Mouse (Mus musculus): Measurements from ENCODE around the gene Pdzd3. TPM values are rescaled to one million over a fixed set of nuclear protein-coding genes. Genes with fewer than 3 reads are reported as not detected.

Pdzd3 gene
- polyA plus RNA-seq, 1 experiment from 2014 or later, result not detected

DNA sequence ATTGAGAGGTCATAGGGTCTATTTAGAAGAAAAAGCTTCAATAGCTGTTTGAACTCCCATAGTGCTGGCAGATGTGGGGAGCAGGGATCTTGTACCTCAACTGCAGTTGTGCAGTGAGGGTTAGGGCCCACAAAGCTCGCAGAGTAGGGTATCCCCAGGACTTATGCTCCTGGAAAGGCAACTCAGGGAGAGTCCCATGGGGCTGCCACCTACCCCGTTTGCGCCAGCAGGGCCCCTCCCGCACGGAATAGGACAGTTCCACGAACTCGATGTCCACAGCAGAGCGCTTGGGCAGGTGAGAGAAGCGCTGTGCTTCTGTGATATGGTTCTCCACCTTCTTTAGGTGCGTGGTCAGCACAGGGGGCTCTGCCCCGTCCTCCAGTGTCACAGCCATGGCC, 35.7 kb upstream of the Pdzd3 start:
- H3K4me3 ChIP-seq (ENCODE audit: low read depth, low read length), result peak overlapping the region; percentile 70
- H3K36me3 ChIP-seq (replicated peaks; ENCODE audit: insufficient read depth, low read length), result peaks cover 13% of the 10 kb centered on the region
- DNase-seq, result peak; percentile 36
- H3K9me3 ChIP-seq (ENCODE audit: low read length), result no peaks in the 10 kb centered on the region
- peak overlapping the region; percentile 76 for H3K9ac ChIP-seq (replicated peaks)
- H3K27ac ChIP-seq (ENCODE audit: low read depth), result peak overlapping the region; percentile 85
- 9% methylated on average over 11 of the region's 11 CpGs for WGBS (ENCODE audit: insufficient replicate concordance)
- H3K4me2 ChIP-seq (ENCODE audit: low read depth, low read length), result peak overlapping the region; percentile 77
- TF ChIP-seq CTCF (IDR thresholded peaks at IDR 0.05; ENCODE audit: low read depth), result no peak
- TF ChIP-seq EP300 (IDR thresholded peaks at IDR 0.05; ENCODE audit: low read depth), result no peak
- no peak for ATAC-seq
- peaks cover 12% of the 10 kb centered on the region for H3K4me1 ChIP-seq (ENCODE audit: insufficient read depth)
- H3K27me3 ChIP-seq (ENCODE audit: insufficient read depth, low read length), result peaks cover 17% of the 10 kb centered on the region; the same call in 1 of the 2 replicates

DNA sequence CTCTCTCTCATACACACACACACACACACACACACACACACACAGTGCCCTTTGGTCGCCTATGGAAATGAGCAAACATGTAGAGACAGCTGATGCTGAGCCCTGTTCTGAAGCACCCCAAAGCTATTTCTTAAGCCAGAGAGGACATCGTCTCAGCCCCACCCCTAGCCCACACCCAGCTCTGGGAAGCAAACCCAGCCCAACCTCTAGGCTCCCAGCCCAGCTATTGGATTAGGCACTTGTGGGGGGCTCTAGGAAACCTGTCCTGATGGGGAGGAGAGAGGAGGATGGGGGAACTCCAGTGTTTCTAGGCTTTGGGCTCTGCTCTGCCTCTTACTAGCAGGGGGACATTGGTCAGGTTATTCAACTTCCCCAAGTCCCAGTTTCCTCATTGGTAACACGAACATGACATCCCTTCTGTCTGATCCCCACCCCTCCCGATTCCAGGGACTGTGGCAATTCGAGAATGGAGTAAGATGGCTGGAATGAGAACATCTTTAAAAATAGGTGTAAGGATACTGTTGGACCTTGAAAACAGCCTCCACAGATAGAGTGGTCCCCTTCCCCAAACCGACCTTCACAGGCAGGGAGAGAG, 35.1 kb upstream of the Pdzd3 start:
- ATAC-seq (no peak), DNase-seq (peak; percentile 55)
- peak overlapping the region; percentile 77 for H3K4me2 ChIP-seq (ENCODE audit: low read depth, low read length)
- peak overlapping the region; percentile 70 for H3K4me3 ChIP-seq (ENCODE audit: low read depth, low read length)
- H3K9me3 ChIP-seq (ENCODE audit: low read length), result no peaks in the 10 kb centered on the region
- peaks cover 17% of the 10 kb centered on the region; the same call in 1 of the 2 replicates for H3K27me3 ChIP-seq (ENCODE audit: insufficient read depth, low read length)
- H3K36me3 ChIP-seq (replicated peaks; ENCODE audit: insufficient read depth, low read length), result peaks cover 9% of the 10 kb centered on the region
- H3K27ac ChIP-seq (ENCODE audit: low read depth), result peak overlapping the region; percentile 85; the same call in 1 of the 2 replicates
- H3K9ac ChIP-seq (replicated peaks), result peak overlapping the region; percentile 76
- WGBS (ENCODE audit: insufficient replicate concordance), result 6% methylated on average over 6 of the region's 6 CpGs
- H3K4me1 ChIP-seq (ENCODE audit: insufficient read depth), result peaks cover 12% of the 10 kb centered on the region
- TF ChIP-seq CTCF (IDR thresholded peaks at IDR 0.05; ENCODE audit: low read depth) (no peak), EP300 (IDR thresholded peaks at IDR 0.05; ENCODE audit: low read depth) (no peak)

DNA sequence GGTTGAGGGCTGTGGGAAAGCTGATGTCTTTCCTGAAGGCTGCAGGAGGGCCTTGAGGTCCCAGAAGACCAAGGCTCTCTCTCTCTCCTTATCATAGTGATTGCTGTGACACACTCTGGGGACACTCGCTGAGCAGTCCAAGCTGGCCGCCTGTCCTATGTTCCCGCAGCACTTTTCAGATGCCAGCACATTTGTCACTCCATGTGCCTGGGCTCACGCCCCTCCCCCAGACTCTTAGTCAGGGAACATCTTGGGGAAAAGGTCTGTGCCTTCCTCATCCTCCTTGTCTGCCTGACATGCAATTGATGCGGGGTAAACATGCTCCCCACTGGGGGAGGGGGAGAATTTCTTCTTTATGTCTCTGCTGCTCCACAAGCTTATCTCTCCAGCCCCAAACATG, 31.9 kb upstream of the Pdzd3 start:
- H3K36me3 ChIP-seq (replicated peaks; ENCODE audit: insufficient read depth, low read length), result peaks cover 6% of the 10 kb centered on the region; the same call in 1 of the 2 replicates
- no peak for TF ChIP-seq EP300 (IDR thresholded peaks at IDR 0.05; ENCODE audit: low read depth)
- no peak for TF ChIP-seq CTCF (IDR thresholded peaks at IDR 0.05; ENCODE audit: low read depth)
- H3K27me3 ChIP-seq (ENCODE audit: insufficient read depth, low read length), result peaks cover 10% of the 10 kb centered on the region; the same call in 1 of the 2 replicates
- DNase-seq (no peak), ATAC-seq (no peak)
- H3K9ac ChIP-seq (replicated peaks), result no peak overlapping the region
- H3K27ac ChIP-seq (ENCODE audit: low read depth), result no peak overlapping the region
- no peak overlapping the region for H3K4me2 ChIP-seq (ENCODE audit: low read depth, low read length)
- H3K9me3 ChIP-seq (ENCODE audit: low read length), result no peaks in the 10 kb centered on the region
- peaks cover under 1% of the 10 kb centered on the region for H3K4me1 ChIP-seq (ENCODE audit: insufficient read depth)
- whole genome bisulfite sequencing (ENCODE audit: insufficient replicate concordance), result 69% methylated on average over 5 of the region's 5 CpGs
- no peak overlapping the region for H3K4me3 ChIP-seq (ENCODE audit: low read depth, low read length)

GRCm38 (mm10) chr9:44269973-44270372, 18.7 kb upstream of the Pdzd3 start:
- H3K27ac ChIP-seq (ENCODE audit: low read depth), result no peak overlapping the region
- WGBS (ENCODE audit: insufficient replicate concordance), result 83% methylated on average over 4 of the region's 4 CpGs
- no peak for ATAC-seq

GRCm38 (mm10) chr9:44269077-44269476, 17.8 kb upstream of the Pdzd3 start:
- peak; percentile 54 for DNase-seq
- Histone ChIP-seq H3K27ac (ENCODE audit: low read depth) (peak overlapping the region; percentile 93), H3K9ac (replicated peaks) (no peak overlapping the region), H3K27me3 (ENCODE audit: insufficient read depth, low read length) (no peaks in the 10 kb centered on the region), H3K9me3 (ENCODE audit: low read length) (no peaks in the 10 kb centered on the region), H3K4me1 (ENCODE audit: insufficient read depth) (peaks cover 14% of the 10 kb centered on the region), H3K4me2 (ENCODE audit: low read depth, low read length) (no peak overlapping the region), H3K4me3 (ENCODE audit: low read depth, low read length) (no peak overlapping the region), H3K36me3 (replicated peaks; ENCODE audit: insufficient read depth, low read length) (0 out of 2 replicates have a peak, but pooled peaks cover 5% of the 10 kb centered on the region)
- ATAC-seq, result no peak
- WGBS (ENCODE audit: insufficient replicate concordance), result 77% methylated on average over 3 of the region's 3 CpGs
- no peak for TF ChIP-seq EP300 (IDR thresholded peaks at IDR 0.05; ENCODE audit: low read depth)
- peak; percentile 75 for TF ChIP-seq CTCF (IDR thresholded peaks at IDR 0.05; ENCODE audit: low read depth)

More at GRCm38 (mm10) chr9:44269973-44270372, 18.7 kb upstream of the Pdzd3 start:
- H3K9ac ChIP-seq (replicated peaks), result no peak overlapping the region
- 0 out of 2 replicates have a peak, but pooled peaks cover 4% of the 10 kb centered on the region for H3K36me3 ChIP-seq (replicated peaks; ENCODE audit: insufficient read depth, low read length)
- DNase-seq, result no peak
- TF ChIP-seq CTCF (IDR thresholded peaks at IDR 0.05; ENCODE audit: low read depth) (no peak), EP300 (IDR thresholded peaks at IDR 0.05; ENCODE audit: low read depth) (no peak)
- no peak overlapping the region for H3K4me2 ChIP-seq (ENCODE audit: low read depth, low read length)
- H3K9me3 ChIP-seq (ENCODE audit: low read length), result no peaks in the 10 kb centered on the region
- peaks cover 14% of the 10 kb centered on the region for H3K4me1 ChIP-seq (ENCODE audit: insufficient read depth)
- H3K27me3 ChIP-seq (ENCODE audit: insufficient read depth, low read length), result no peaks in the 10 kb centered on the region
- no peak overlapping the region for H3K4me3 ChIP-seq (ENCODE audit: low read depth, low read length)

DNA sequence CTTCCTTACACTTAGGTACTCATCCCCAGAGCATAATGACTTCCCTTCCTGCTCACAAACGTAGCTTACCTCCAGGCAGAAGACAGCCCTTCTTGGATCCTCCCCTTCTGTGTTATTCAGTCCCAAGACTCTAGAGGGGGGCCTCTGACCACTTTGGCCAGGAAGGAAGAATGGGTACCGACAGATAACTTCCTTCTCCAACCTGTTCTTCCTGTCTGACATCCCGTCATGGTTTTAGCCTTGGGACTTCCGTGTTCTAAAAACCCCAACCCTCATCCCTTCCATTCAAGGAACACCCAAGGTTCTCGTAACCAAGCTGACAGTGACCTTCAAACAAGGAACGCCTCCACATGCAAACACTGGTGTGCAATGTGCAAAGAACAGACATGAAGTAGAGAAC, 17.2 kb upstream of the Pdzd3 start, which contains the start of gene Nlrx1:
Gene Nlrx1 (minus strand): TSS at position 168 of the 400 bp plus-strand sequence.
- Histone ChIP-seq H3K4me2 (ENCODE audit: low read depth, low read length) (peak within 1 kb of the TSS; percentile 94), H3K9me3 (ENCODE audit: low read length) (no peaks in the 10 kb centered on the region), H3K27ac (ENCODE audit: low read depth) (peak within 1 kb of the TSS; percentile 93), H3K36me3 (replicated peaks; ENCODE audit: insufficient read depth, low read length) (0 out of 2 replicates have a peak, but pooled peaks cover 6% of the 10 kb centered on the region), H3K4me1 (ENCODE audit: insufficient read depth) (peaks cover 14% of the 10 kb centered on the region), H3K4me3 (ENCODE audit: low read depth, low read length) (peak within 1 kb of the TSS; percentile 63), H3K9ac (replicated peaks) (peak within 1 kb of the TSS; percentile 86), H3K27me3 (ENCODE audit: insufficient read depth, low read length) (no peaks in the 10 kb centered on the region)
- DNase-seq (no peak), ATAC-seq (peak; percentile 59)
- WGBS (ENCODE audit: insufficient replicate concordance), result 27% methylated on average over 6 of the region's 6 CpGs
- TF ChIP-seq EP300 (IDR thresholded peaks at IDR 0.05; ENCODE audit: low read depth) (peak; percentile 28; the same call in 1 of the 2 replicates), CTCF (IDR thresholded peaks at IDR 0.05; ENCODE audit: low read depth) (no peak)
